Mouse (Mus musculus): Measurements from ENCODE around the gene 1700030K09Rik.

Gene 1700030K09Rik

DNA sequence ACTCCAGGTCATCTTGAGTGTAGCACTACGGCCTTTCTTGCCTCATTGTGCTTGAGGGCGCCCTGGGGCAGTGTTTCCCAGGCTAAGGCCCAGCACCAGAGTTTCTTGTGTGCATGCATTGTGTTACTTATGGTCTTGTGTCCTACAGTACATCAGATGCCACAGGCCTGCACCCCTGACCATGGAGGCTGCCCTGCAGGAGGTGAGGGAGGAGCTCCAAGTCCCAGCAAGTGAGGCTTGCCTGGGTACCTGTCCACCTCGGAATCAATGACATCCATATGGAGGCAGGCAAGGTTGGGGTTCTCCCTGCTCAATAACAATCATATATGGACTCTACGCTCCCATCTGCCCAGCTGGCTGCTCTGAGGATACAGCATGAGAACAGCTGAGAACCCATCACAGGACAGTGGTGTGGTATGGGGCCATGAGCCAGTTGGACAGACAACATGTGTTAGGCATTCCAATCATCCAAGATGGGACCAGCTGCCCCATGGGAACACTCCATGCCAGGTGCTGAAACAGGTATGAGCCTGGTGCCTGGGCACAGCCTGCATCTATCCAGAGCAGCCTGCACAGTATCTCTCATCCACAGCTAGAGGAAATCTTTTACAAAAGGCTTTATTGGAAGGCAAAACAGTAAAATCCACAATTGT, 16.3 kb downstream of the 1700030K09Rik start:
- 91% methylated on average over 4 of the region's 4 CpGs for WGBS

DNA sequence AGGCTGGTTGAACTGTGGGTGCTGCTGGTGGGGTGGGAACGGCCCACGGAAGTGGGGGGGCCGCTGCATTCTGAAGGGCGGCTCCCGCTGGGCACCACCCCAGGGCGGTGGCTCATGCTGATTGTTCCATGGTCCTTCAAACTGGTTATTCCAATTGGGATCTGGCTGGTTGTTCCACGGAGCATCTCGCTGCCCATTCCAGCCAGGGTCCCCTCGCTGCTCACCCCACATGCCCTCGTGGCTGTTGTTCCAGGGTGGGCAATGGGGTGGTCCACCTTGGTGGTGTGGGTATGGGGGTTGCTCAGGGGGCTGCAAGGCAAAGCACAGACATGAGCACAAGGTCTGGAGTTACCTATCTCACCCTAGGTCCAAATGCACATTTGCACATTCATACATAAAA, 20.5 kb downstream of the 1700030K09Rik start:
- 88% methylated on average over 10 of the region's 10 CpGs for WGBS

DNA sequence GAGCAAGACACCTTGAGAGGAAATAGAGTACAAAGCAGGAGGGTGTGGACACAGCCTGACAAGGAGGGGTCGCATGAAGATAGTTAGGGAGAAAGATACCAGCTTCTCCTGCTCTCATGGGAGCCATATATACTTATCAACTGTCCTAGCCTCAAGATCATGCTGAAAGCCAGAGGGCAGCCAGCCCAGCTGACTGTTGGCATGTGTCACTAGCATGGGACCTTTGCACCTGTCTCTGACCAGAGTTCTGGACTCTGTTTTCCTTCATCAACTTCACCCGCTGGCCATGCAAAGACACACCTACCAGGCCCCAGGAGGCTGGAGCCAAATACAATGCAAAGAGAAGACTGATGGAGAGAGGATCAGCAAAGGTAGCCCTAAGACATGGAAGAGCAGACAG, 25.6 kb downstream of the 1700030K09Rik start:
- WGBS, result 94% methylated on average over 2 of the region's 2 CpGs

DNA sequence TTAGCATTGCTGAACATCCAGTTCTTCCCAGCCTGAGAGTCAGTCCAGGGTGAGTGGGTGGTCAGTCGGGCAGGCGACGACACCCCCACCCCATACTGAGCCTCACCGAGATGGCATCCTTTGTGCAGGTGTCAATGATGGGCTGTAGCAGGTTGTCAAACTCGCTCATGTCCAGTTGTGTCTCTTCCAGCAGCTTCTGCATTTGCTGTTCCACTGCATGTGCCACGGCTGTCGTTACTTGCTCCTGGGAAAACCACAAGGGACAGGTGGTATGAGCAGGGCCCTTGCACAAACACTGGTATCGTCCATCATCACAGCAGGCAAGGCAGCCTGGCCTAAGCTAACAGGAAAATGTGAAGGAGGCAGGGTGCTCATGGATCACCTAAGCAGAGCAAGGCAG, 26.3 kb downstream of the 1700030K09Rik start:
- WGBS, result 93% methylated on average over 8 of the region's 8 CpGs

DNA sequence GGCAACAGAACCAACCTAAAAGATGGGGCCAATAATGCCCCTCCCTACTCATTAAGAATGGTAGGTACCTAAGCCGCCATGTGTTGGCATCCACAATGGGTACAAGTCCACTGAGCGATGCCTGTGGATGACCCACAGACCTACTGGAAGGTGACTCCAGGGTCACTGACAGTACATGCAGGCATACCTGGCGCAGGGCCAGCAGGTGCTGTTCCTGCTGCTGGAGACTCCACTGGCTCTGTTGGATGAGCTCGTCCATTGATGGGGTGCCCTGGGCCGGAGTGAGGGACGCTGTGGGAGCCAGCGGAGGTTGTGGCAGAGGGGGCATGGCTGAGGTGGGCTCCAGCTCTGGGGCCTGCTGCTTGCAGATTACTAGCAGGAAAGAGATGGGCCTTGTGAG, 27.0 kb downstream of the 1700030K09Rik start:
- WGBS, result 93% methylated on average over 7 of the region's 7 CpGs

DNA sequence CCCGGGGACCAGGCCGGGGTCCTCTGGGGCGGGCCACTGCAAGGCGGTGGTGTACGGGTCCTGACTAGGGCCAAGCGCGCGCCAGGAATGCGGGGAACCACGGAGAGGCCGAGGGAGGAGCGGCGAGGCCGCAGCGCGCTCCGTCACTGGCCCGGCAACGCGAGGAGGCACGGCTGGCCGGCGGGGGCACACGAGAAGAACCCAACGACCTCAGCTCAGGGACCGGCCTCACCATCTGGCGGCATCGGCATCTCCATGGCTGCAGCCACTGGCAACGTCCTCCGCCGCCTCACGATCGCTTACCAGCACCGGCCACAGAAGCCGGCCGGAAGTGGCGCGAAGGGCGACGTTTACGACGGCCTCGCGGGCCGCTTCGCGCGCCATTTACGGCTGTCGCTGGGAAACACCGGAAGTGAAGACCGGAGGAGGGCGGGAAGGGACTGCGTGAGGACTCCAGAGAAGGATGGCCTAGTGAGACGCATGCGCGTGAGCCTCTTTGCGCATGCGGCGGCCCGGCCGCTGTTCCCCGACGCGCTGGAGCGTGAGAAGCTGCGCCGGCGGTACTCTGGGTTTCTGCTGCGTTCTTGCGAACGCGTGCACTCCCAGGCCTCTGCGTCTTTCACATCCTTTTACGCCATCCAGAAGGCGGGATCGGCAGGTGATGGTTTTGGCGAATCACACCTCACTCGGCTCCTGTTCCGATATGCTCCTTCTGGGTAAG, 31.3 kb downstream of the 1700030K09Rik start, which contains the start of gene Cherp:
TSS of gene Cherp (minus strand) at position 401 of the 721 bp plus-strand sequence.
- under 1% methylated on average over 80 of the region's 80 CpGs for WGBS

DNA sequence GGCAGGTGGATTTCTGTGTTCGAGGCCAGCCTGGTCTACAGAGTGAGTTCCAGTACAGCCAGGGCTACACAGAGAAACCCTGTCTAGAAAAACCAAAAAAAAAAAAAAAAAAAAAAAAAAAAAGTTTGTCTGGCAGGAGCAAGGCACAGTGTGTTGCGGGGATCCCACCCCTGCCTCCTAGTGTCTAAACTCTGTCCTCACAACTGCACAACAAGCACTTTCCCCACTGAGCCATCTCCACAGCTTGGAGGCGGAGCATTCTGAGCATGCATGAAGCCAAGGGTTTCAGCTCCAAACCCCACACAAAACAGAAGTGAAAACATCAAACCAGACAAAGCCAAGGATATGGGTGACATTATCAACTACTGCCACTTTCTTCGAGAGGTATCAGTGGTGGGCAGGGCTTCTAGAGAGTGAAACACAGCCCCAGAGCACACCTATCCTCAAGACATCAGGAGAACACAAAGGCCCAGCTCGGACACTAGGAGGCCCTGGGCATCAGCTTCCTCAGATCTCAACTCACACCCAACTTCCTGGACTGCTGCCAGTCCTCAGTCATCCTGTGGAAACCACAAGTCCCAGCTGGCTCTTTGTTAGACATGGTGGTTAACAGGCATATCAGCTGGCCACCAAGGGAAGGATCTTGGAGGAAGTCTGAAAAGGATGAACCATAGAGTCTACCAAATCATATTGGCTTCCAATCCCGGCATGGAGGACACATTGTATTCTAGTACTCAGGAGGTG, 41.9 kb downstream of the 1700030K09Rik start:
- WGBS, result 72% methylated on average over 6 of the region's 6 CpGs

DNA sequence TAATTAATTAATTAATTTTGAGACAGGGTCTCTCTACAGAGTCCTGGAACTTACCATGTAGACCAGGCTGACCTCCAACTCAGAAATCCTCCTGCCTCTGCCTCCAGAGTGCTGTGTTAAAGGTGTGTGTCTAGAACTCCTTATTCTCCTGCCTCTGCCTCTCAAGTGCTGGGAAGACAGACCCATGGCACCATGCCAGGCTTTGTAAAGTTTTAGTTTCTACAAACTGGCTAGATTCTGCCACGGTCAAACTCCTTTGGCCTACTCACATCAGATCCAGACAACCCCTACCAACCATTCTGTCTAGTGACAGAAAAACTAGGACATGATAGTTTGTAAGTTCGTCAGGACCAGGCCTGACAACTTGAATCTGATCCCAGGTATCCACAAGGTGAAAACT, 47.3 kb downstream of the 1700030K09Rik start:
- WGBS, result 79% methylated on average over 2 of the region's 2 CpGs

DNA sequence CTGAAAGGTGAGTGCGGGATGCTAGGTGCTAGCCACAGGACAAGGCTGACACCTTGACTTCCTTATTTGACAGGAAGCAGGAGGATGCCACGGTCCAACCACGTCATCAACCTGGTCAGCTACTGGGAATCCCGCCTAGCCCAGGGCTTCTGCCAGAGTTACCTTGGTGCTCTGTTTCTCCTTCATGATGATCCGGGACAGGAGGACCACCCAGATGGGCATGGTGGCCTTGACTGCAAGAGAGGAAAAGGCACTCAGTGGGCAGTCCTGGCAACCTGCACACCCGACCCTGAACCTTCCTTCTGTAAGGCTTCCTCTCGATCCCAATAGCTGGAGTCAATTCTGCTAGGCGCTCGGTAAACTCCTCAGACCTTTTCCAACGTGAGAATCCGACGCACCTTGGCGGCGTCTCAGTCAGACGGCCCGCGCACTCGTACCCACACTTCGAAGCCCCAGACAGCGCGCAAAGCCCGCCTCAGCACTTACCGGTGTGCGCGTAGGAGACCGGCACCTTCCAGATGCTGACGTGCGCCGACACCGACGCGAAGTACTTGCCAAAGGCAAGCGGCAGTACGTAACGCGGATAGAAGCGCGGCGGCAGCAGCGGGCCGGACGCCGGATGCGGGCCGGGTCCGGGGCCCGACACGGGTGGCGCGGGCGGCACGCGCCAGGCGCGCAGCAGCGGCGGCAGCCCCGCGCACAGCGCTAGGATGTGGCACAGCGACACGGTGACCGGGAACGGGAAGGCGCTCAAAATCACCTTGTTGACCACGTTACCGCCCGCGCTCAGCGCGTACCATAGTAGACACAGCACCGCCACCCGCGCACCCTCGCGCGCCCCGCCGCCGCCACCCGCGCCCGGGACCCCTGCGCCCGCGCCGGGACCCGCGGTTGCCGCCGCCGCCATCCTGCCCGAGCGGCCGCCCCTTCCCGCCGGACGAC, 48.3 kb downstream of the 1700030K09Rik start, which contains the start of gene Slc35e1:
TSS of gene Slc35e1 (minus strand) at position 935 of the 942 bp plus-strand sequence.
- 1% methylated on average over 97 of the region's 98 CpGs for WGBS

DNA sequence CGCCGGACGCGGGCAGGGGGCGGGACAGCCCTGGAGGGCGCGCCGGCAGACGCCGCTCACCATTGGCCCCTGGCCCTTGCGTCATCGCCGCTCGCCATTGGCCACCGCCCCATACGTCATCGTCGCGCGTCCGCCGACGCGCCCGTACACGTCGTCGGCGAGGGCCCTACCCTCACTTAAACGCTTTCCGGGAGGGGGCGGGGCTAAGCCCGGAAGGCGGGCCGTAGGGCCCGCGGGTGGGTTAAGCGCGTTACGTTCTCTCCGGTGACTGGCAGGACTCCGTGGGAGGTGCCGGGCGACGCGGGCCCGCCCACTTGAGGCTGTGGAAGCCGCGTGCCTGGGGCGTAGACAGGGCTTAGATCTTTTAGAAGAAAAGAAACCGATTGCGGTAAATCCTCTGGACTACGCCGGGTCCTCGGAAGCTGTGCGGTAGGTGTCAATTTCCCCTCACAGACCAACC, 49.0 kb downstream of the 1700030K09Rik start:
- under 1% methylated on average over 56 of the region's 56 CpGs for WGBS

DNA sequence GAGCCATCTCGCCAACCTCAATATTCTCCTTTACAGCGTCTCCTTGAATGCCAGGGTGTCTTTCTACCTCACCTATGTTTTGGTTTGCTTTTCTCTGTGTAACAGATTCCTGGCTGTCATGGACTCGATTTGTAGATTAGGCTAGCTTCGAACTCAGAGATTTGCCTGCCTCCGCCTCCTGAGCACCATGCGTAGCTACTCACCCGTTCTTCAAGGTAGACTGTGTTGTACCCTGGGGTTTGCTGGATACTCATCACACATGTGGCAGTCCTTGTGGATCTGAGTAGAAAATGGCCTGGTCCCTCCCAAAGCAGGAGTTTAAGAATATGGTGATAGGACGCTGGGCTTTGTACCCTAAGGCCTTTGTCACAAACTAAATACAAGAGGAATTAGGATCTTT, 49.7 kb downstream of the 1700030K09Rik start:
- 7% methylated on average over 8 of the region's 8 CpGs for WGBS

DNA sequence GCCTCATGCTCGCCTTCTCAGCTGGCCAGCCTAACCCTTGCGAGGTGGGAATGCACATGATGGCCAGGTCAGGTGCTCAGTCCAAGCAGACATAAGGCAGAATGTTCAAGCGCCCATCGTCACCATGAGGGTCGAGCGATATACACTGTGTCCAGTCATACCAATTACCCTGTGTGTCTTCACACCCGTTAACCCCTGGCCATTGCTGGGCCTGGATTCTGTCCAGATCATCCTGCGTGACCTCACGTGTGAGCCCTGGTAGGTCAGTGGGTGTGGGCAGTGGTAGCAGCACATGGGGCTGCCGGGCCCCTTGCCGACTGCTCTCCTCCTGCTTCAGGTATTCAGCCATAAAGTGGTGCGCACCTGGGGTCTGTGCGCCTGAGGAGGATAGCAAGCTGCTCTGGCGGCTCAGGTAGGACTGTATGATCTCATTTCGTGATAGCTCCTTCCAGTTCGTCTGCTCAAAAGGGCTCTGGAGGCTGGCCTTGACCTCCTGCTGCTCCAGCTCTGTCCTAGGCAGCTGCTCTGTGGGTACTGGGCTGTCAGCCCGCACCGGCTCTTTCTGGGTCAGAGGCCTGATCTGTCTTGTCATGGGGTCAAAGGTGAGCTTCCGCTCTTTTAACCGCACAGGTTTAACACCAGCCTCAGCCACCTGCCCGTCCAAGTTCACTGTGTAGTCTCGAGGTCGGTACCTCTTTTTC, 51.9 kb downstream of the 1700030K09Rik start:
- WGBS, result 88% methylated on average over 23 of the region's 23 CpGs

DNA sequence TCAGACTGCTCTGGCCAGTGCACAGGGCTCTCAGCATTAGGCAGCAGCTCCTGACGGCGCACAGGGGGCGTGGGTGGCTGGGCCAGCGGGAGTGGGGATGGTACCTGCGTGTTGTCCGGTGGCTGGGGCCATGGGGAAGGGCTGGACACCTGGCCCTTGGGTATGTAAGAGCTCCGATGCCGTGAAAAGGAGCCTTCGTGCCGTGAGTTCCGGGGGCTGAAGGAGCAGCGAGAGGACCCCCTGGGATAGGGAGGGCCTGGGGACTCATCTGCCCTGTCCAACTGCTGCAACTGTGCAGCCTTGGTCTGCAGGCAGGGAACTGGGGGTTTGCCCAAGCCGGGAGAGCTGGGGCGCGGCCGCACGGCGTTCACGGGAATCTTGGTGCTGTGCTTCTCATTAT, 52.5 kb downstream of the 1700030K09Rik start:
- WGBS, result 89% methylated on average over 19 of the region's 19 CpGs

DNA sequence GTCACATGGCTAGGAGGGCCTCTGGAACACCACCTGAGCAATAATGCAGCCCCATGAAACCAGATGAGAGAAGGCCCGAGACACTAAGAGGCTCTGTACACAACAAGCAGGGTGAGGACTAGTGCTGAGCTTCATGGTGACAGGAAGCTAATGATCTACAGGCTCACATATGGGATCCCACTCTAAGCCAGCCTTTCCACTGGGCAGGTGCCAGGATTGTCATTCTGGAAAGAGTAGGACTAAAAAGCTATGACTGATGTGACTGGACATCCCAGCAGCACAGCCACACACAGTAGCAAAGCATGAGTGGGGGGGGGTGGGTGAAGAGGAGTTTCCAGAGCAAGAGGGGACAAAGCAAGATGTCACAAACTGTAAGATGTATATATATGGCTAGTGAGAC, 54.2 kb downstream of the 1700030K09Rik start:
- 60% methylated on average over 1 of the region's 1 CpGs for WGBS

DNA sequence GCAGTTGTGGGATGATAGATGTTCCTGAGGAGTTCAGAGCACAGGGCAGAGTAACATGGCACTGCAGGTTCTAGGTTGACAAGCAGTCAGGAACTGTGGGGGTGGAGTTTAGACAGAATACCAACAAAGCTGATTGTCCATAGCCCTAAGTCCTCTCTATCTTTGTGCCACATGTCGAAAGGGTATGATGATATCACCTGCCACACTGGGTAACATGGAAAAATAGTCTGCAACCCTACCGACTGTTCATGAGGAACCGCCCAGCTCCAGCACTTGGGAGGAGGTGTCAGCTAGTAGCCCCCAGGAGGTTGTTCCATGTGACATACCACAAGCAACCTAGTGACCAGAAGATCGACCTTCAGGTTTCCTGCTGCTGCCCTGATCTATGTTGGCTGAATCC, 54.8 kb downstream of the 1700030K09Rik start:
- WGBS, result 90% methylated on average over 4 of the region's 4 CpGs

DNA sequence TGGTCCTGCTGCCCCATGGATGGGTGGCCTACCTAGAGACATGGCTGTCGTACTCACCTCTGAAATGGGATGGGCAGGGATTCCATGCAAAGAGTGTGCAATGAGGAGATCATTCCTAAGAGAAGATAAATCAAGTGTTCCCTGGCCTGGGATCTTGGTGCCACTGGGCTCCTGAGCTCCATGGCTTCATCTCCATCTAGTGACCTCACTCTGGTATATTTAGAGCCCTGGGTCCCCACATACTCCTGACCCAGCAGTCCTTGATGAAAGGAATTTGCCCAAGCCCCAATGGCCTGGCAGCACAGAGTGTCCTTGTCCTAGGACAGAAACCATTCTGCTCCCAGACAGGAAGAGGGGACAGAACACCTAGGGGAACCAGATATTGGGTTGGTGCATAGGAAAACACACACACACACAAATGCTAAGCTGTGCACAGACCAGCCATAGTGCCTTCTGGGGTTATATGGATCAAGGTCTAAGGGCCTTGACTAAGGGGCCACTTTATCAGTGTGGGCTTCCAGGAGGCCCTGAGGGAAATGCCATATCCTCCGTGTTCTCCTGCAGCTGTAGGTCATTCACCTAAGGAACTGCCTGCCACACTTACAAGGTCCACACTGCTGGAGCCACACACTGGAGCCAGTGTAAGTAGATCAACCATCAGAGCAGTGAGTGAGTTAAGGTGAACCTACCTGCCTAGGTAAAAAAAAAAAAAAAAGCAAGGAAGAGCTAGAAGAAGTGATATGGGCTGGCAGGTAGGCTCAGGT, 56.0 kb downstream of the 1700030K09Rik start:
- WGBS, result 92% methylated on average over 2 of the region's 2 CpGs

DNA sequence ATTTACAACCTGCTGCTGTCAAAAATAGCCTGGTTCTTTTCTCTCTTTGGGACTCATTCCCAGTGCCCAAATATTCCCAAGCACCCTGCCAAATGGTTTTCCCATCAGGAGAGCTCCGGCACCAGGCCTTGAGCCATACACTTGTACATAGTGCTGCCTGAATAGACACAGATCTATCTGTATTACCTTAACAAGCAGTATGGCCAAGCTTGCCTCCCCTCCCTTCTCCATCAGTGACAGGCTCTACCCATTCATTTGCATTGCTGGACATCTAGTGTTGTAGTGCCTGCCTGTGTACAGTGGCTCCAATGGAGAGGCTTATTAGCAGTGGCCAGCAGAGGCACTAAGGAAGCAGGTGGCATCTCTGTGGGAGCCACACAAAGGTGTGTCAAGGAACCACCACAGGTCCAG, 56.8 kb downstream of the 1700030K09Rik start:
- 63% methylated on average over 1 of the region's 1 CpGs for WGBS

DNA sequence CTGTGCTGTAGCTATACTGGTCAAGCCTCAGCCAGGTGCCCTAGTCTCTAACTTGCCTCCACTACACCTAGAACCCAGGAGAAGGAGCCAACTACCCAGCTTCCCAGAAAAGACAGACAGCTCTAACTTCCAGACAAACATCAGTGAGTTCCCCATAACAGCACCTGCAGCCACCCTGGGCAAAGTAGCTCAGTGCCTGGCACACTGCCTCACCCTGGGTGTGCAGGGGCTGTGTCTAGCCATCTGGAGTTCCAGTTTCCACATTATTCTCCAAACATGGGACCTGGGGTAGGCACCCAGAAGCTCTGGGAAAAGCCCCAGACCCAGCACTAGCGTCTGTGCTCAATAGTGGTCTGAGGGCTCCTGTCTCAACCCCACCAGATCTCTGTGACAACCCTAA, 63.8 kb downstream of the 1700030K09Rik start:
- 79% methylated on average over 1 of the region's 1 CpGs for WGBS
